Mouse (Mus musculus) liver, postnatal 0 days (tissue): Measurements from ENCODE around the gene Ap3d1.

Source experiments
- CTCF ChIP-seq: sonication (generic); IDR thresholded peaks from 2 replicates; pipeline ENCODE4 v1.5.1; 2016; ENCODE audit warnings: antibody characterized with exemption, low read depth
- EP300 ChIP-seq: IDR thresholded peaks from 2 replicates; pipeline ENCODE4 v1.6.1; 2016; ENCODE audit warnings: antibody characterized with exemption, low read depth, mild to moderate bottlenecking

DNA sequence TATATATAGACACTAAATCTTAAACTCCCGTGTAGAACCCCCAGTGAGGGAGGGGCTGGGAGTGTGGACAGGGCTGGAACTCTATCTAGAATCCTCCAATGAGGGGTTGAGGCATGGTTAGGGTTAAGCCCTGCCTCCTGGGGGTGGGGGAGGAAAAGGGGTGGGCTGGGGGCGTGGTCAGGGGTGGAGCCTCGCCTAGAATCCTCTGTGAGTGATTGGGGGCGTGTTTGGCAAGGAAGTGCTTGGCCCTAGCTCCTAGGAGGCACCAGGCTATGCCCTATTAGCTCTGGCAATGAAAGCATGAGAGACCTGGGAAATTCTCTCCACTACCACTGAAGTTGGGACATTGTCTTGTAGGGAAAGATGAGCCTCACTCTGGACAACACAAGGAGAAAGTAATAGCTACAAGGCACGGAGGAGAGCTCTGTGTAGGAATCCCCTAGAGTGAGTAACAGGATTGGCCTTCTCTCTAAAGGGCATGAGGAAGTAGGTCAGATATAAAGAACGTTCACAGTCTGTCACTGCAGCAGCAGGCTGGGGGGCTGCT lies 10.1 kb upstream of the Ap3d1 start:
- TF ChIP-seq CTCF (no peak), EP300 (no peak)
